In genomic region chr1:89962092-89962491, GRCm38 (mm10) we compare ENCODE assay signal across 9 mouse cellular contexts. TPM values are rescaled to one million over a fixed set of nuclear protein-coding genes. Genes with fewer than 3 reads are reported as not detected.
A peak's percentile ranks its signal among the peaks of the same experiment; 100 is the strongest.
DNase-seq lines count a peak whose midpoint lies in the region; ATAC-seq lines count a peak whose summit lies in the region.
"Had no signal": no experiment of that assay in that cellular context is flagged by ENCODE, and none has a peak within 500 bp of the region (broad histone marks: within the 10 kb centered on the region; RNA-seq: fewer than 3 reads in every experiment).

No protein-coding gene starts in this region.

- DNase-seq in neural tube, embryonic 11.5 days (ENCODE audit: low spot score) = peak; percentile 67
- DNase-seq in neural tube, embryonic 10.5 days (ENCODE audit: extremely low spot score, low spot score) = no peak
- peak; percentile 82 for DNase-seq in midbrain, embryonic 11.5 days (ENCODE audit: low spot score, missing footprints)
- no peak for DNase-seq in frontal cortex, adult 2 months (ENCODE audit: extremely low spot score in 1 of 2, low spot score in 1 of 2)
- DNase-seq in gastrocnemius, adult 8-10 months (ENCODE audit: low spot score in 2 of 2) = no peak
- DNase-seq in cerebellum, adult 11-12 months = no peak
- DNase-seq: kidney, adult 2 months had no signal

- H3K9ac ChIP-seq in neural tube, embryonic 11.5 days (ENCODE audit: low read length) = peak overlapping the region; percentile 10; the same call in 1 of the 2 replicates
- no peak overlapping the region; the same call in 1 of the 2 replicates for H3K9ac ChIP-seq in forebrain, embryonic 16.5 days (replicated peaks; ENCODE audit: low read depth, low read length)
- H3K9ac ChIP-seq in midbrain, embryonic 11.5 days (ENCODE audit: low read length) = no peak overlapping the region

- H3K36me3 ChIP-seq in neural tube, embryonic 11.5 days (ENCODE audit: control insufficient read depth, insufficient read depth, low read length) = no peaks in the 10 kb centered on the region
- no peaks in the 10 kb centered on the region for H3K36me3 ChIP-seq in forebrain, embryonic 16.5 days (ENCODE audit: control insufficient read depth, insufficient read depth)
- no peaks in the 10 kb centered on the region for H3K36me3 ChIP-seq in midbrain, embryonic 11.5 days (ENCODE audit: control insufficient read depth, insufficient read depth, low read length)

- peak; percentile 67 for ATAC-seq in neural tube, embryonic 11.5 days (ENCODE audit: insufficient read depth, low FRiP score, low TSS enrichment)
- peak; percentile 38 for ATAC-seq in forebrain, embryonic 16.5 days
- no peak for ATAC-seq in midbrain, embryonic 11.5 days (ENCODE audit: low FRiP score)

- H3K4me2 ChIP-seq in neural tube, embryonic 11.5 days (ENCODE audit: low read depth) = peak overlapping the region; percentile 9; the same call in 1 of the 2 replicates
- peak overlapping the region; percentile 14; the same call in 1 of the 2 replicates for H3K4me2 ChIP-seq in forebrain, embryonic 16.5 days (ENCODE audit: low read length)
- H3K4me2 ChIP-seq in midbrain, embryonic 11.5 days = peak overlapping the region; percentile 22; the same call in 1 of the 2 replicates

- H3K4me3 ChIP-seq in neural tube, embryonic 11.5 days (ENCODE audit: low read depth, low read length) = no peak overlapping the region
- no peak overlapping the region for H3K4me3 ChIP-seq in forebrain, embryonic 16.5 days (replicated peaks; ENCODE audit: low read length)
- H3K4me3 ChIP-seq in midbrain, embryonic 11.5 days (ENCODE audit: low read depth, low read length) = no peak overlapping the region

- H3K9me3 ChIP-seq in neural tube, embryonic 11.5 days (ENCODE audit: control insufficient read depth, low read length) = no peaks in the 10 kb centered on the region
- H3K9me3 ChIP-seq in forebrain, embryonic 16.5 days (ENCODE audit: control insufficient read depth, low read length) = no peaks in the 10 kb centered on the region
- no peaks in the 10 kb centered on the region for H3K9me3 ChIP-seq in midbrain, embryonic 11.5 days (ENCODE audit: control insufficient read depth, low read length)

- peak overlapping the region; percentile 56; the same call in 1 of the 2 replicates for H3K27ac ChIP-seq in neural tube, embryonic 11.5 days (ENCODE audit: low read depth, low read length)
- H3K27ac ChIP-seq in forebrain, embryonic 16.5 days (ENCODE audit: low read length) = no peak overlapping the region
- H3K27ac ChIP-seq in midbrain, embryonic 11.5 days (ENCODE audit: low read depth, low read length) = no peak overlapping the region

- H3K27me3 ChIP-seq in neural tube, embryonic 11.5 days (ENCODE audit: control insufficient read depth, insufficient read depth, low read length) = peaks cover 1% of the 10 kb centered on the region
- H3K27me3 ChIP-seq in forebrain, embryonic 16.5 days (replicated peaks; ENCODE audit: control insufficient read depth, insufficient read depth, low read length) = peaks cover 43% of the 10 kb centered on the region
- H3K27me3 ChIP-seq in midbrain, embryonic 11.5 days (ENCODE audit: control insufficient read depth, insufficient read depth, low read length) = peaks cover 7% of the 10 kb centered on the region

- peaks cover 28% of the 10 kb centered on the region for H3K4me1 ChIP-seq in neural tube, embryonic 11.5 days (ENCODE audit: control insufficient read depth, insufficient read depth, low read length)
- peaks cover 9% of the 10 kb centered on the region for H3K4me1 ChIP-seq in forebrain, embryonic 16.5 days (replicated peaks; ENCODE audit: control insufficient read depth, insufficient read depth, low read length)
- H3K4me1 ChIP-seq in midbrain, embryonic 11.5 days (ENCODE audit: control insufficient read depth, insufficient read depth, low read length) = no peaks in the 10 kb centered on the region

- 6% methylated on average over 13 of the region's 13 CpGs for WGBS in neural tube, embryonic 11.5 days
- 3% methylated on average over 13 of the region's 13 CpGs for WGBS in forebrain, embryonic 16.5 days
- WGBS in midbrain, embryonic 11.5 days = 14% methylated on average over 13 of the region's 13 CpGs

RNA-seq across cellular contexts. Expression of gene Gbx2, which starts 31.1 kb away (rescaled TPM):
- 44.0 and 45.8 TPM in 2 replicates for polyA plus RNA-seq in neural tube, embryonic 11.5 days (2014; fragmentation: Nextera tagmentation; extraction: Ambion mirVana)
- 4.1 and 8.1 TPM in 2 replicates for polyA plus RNA-seq in forebrain, embryonic 16.5 days (2015; fragmentation: Nextera tagmentation; extraction: Ambion mirVana)
- 9.6 TPM in 2 replicates for polyA plus RNA-seq in midbrain, embryonic 11.5 days (2014; fragmentation: Nextera tagmentation; extraction: Ambion mirVana)
- polyA plus RNA-seq in frontal cortex, adult 2 months (2012; rRNA removed) = 0.06 TPM in 1 of 2 replicates, not detected in the other
- under 1 TPM; 0.38 to 0.68 (median 0.54) TPM for total RNA-seq in gastrocnemius, adult 8-10 months (2022)
- polyA plus RNA-seq: kidney, adult 2 months; testis, adult 2 months had no signal

RNA-seq across cellular contexts. Expression of gene Asb18, which starts 52.4 kb away (rescaled TPM):
- 0.20 and 0.38 TPM in 2 replicates for polyA plus RNA-seq in neural tube, embryonic 11.5 days (2014; fragmentation: Nextera tagmentation; extraction: Ambion mirVana)
- polyA plus RNA-seq in forebrain, embryonic 16.5 days (2015; fragmentation: Nextera tagmentation; extraction: Ambion mirVana) = 0.14 and 0.33 TPM in 2 replicates
- 0.07 TPM in 1 of 2 replicates, not detected in the other for polyA plus RNA-seq in midbrain, embryonic 11.5 days (2014; fragmentation: Nextera tagmentation; extraction: Ambion mirVana)
- 0.99 and 1.0 TPM in 2 replicates for polyA plus RNA-seq in frontal cortex, adult 2 months (2012; rRNA removed)
- total RNA-seq in gastrocnemius, adult 8-10 months (2022) = 10 to 100 TPM; 20.8 to 25.7 (median 24.0) TPM

Comparison
In these comparisons a context has a peak if more than half of its experiments do, and no peak if none do; other contexts are left out.
1. DNase-seq: peak in neural tube, embryonic 11.5 days (single experiment) and midbrain, embryonic 11.5 days (single experiment); none in neural tube, embryonic 10.5 days (single experiment), frontal cortex, adult 2 months (0 of 2), gastrocnemius, adult 8-10 months (0 of 2) and cerebellum, adult 11-12 months (single experiment).
2. Peak in every context shown above with its lines, with median percentiles within 50 percentile points of each other: H3K4me2 ChIP-seq.